Mouse (Mus musculus) heart, postnatal 0 days (tissue): ENCODE results near the gene 4933409G03Rik. TPM values are rescaled to one million over a fixed set of nuclear protein-coding genes. Genes with fewer than 3 reads are reported as not detected.
"Not testable (repeated sequence)": the region's sequence is repeated elsewhere in the genome, so short reads cannot be mapped to it uniquely, and the experiment has no call there.

Experiments used
- ATAC-seq: fragments of 200-750 bp; cut with Nextera tagmentation; 2 replicates; pipeline ENCODE4 v1.8.0; 2017; ENCODE audit warnings: low read depth, moderate number of reproducible peaks, moderate library complexity; ENCODE audit not compliant: insufficient read depth
- DNase-seq: peaks from one replicate; pipeline ENCODE4 v3.0.0-alpha.2; 2016; ENCODE audit warnings: low spot score
- H3K27ac ChIP-seq: fragments of 300-500 bp; sonication (generic); 2 replicates; pipeline ENCODE4 v1.5.1; 2014; ENCODE audit warnings: low read depth, mild to moderate bottlenecking
- H3K27me3 ChIP-seq: fragments of 300-500 bp; sonication (generic); 2 replicates; pipeline ENCODE4 v1.6.1; 2014; ENCODE audit warnings: low read length, mixed read lengths; ENCODE audit not compliant: control insufficient read depth, insufficient read depth
- H3K36me3 ChIP-seq: fragments of 300-500 bp; sonication (generic); replicated peaks from 2 replicates; pipeline ENCODE4 v1.6.1; 2014; ENCODE audit warnings: low read length, mixed read lengths; ENCODE audit not compliant: control insufficient read depth, insufficient read depth
- H3K4me1 ChIP-seq: fragments of 300-500 bp; sonication (generic); 2 replicates; pipeline ENCODE4 v1.6.1; 2014; ENCODE audit warnings: antibody characterized with exemption; ENCODE audit not compliant: control insufficient read depth, insufficient read depth
- H3K4me2 ChIP-seq: fragments of 300-500 bp; sonication (generic); 2 replicates; pipeline ENCODE4 v1.6.1; 2014; ENCODE audit warnings: low read depth, mild to moderate bottlenecking, low read length, moderate library complexity
- H3K4me3 ChIP-seq: fragments of 300-500 bp; sonication (generic); 2 replicates; pipeline ENCODE4 v1.5.1; 2014; ENCODE audit warnings: low read depth, low read length
- H3K9ac ChIP-seq: fragments of 300-500 bp; sonication (generic); replicated peaks from 2 replicates; pipeline ENCODE4 v1.6.1; 2014; ENCODE audit warnings: low read depth, low read length, mixed read lengths
- H3K9me3 ChIP-seq: fragments of 300-500 bp; sonication (generic); replicated peaks from 2 replicates; pipeline ENCODE4 v1.6.1; 2016; ENCODE audit warnings: low read length; ENCODE audit not compliant: control insufficient read depth
- CTCF ChIP-seq: IDR thresholded peaks from 2 replicates; pipeline ENCODE4 v1.5.1; 2016; ENCODE audit warnings: antibody characterized with exemption, control low read depth, low read depth
- EP300 ChIP-seq: IDR thresholded peaks from 2 replicates; pipeline ENCODE4 v1.6.1; 2016; ENCODE audit warnings: antibody characterized with exemption, low read depth
- WGBS: fragments of 180-500 bp; shearing (Covaris S2); extraction: QIAGEN DNeasy Blood & Tissue Kit; methylation state at CpG from one replicate; pipeline ENCODE4 v1.1.7; 2014; 5-methylcytosine and 5-hydroxymethylcytosine counted together
- polyA plus RNA-seq: library from polyadenylated mRNA; unstranded; fragments of >200 nt; fragmentation: Nextera tagmentation; extraction: Ambion mirVana; gene quantifications from 2 replicates; pipeline ENCODE4 v1.2.1, GENCODE M21; 2015
- total RNA-seq: library from RNA; depleted of rRNA; stranded (reverse); fragments of >200 nt; gene quantifications from 2 replicates; pipeline ENCODE4 v1.2.3, GENCODE M21; 2014; ENCODE audit warnings: low replicate concordance; rRNA removed

Gene 4933409G03Rik
- total and polyA plus RNA-seq, 2 experiments from 2014 or later, result not detected

DNA sequence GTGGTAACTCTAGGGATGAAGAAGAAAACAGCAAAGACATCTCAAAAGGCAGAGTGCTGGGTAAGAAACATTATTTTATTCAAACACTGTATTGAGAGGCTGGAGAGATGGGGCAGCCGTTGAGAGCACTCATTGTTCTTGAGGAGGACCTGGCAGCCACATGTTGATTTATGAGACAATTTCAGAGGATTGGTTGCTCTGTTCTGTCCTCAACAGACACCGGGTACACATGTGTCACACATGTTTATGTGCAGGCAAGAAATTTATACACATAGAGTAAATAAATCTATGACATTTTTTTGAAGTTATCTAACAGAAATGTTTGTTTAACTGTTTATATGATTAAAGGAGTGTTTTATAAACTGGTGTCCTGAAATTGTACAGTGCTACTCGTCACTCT, 10.6 kb downstream of the 4933409G03Rik start:
- Histone ChIP-seq H3K27ac (no peak overlapping the region), H3K4me1 (no peaks in the 10 kb centered on the region), H3K27me3 (no peaks in the 10 kb centered on the region), H3K9me3 (no peaks in the 10 kb centered on the region), H3K9ac (no peak overlapping the region), H3K4me3 (no peak overlapping the region), H3K36me3 (no peaks in the 10 kb centered on the region), H3K4me2 (no peak overlapping the region)
- 53% methylated on average over 3 of the region's 3 CpGs for WGBS
- TF ChIP-seq EP300 (no peak), CTCF (no peak)
- ATAC-seq, result no peak
- no peak for DNase-seq

DNA sequence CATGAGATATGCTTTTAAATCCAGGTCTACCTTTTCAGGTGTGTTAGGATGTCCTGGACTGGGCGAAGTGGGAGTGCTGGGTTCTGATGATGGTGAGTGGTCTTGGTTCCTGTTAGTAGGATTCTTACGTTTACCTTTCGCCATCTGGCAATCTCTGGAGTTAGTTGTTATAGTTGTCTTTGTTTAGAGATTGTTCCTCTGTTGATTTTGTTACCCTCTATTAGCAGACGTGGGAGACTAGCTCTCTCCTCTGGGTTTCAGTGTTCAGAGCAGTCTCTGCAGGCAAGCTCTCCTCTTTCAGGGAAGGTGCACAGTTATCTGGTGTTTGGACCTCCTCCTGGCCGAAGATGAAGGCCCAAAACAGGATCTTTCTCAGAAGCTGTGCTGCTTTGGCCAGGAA, 74.0 kb downstream of the 4933409G03Rik start, which contains the start of gene 4932414N04Rik:
4932414N04Rik (plus strand) TSS at position 301 of the 400 bp plus-strand sequence.
- 50% methylated on average over 1 of the region's 5 CpGs for WGBS
- not testable (repeated sequence) for H3K27ac ChIP-seq, H3K27me3 ChIP-seq, H3K36me3 ChIP-seq, H3K4me3 ChIP-seq, H3K9me3 ChIP-seq, H3K9ac ChIP-seq, ATAC-seq, H3K4me1 ChIP-seq, DNase-seq, H3K4me2 ChIP-seq

Other genes starting within 250 kb of the 4933409G03Rik start
- gene Stk39, start 110.1 kb upstream of the 4933409G03Rik start, total RNA-seq, result 81.8 and 84.5 TPM in 2 replicates
- gene Stk39, start 110.1 kb upstream of the 4933409G03Rik start, polyA plus RNA-seq, result 83.9 and 93.2 TPM in 2 replicates
- gene 4932414N04Rik, start 74.1 kb downstream of the 4933409G03Rik start, total RNA-seq, result not detected in 2 replicates
- gene 4932414N04Rik, start 74.1 kb downstream of the 4933409G03Rik start, polyA plus RNA-seq, result not detected in 2 replicates